ENCODE assay signal across 7 mouse cellular contexts in the genomic region with DNA sequence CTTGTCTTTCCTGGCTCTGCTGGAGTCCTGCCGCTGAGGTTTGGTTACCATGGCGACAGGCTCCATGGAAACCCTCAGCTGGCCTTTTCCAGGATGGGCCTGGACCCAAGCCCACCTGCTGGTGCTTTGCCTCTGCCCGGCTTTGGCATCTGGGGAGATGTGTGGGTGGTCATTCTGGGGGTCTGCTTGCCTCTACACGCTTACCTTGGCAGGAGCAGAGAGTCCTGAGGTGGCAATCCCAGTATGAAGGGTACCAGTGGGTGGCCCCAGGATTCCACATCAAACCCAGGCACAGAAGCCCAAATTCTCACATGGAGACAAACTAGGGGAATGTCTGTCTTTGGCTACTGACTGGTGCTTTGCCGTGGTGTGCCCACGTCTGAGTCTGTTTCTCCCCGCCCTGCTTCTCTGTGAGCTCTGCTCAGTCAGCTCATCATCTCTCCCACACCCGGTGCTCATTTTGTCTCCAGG. TPM values are rescaled to one million over a fixed set of nuclear protein-coding genes. Genes with fewer than 3 reads are reported as not detected.
DNase-seq lines count a peak whose midpoint lies in the region; ATAC-seq lines count a peak whose summit lies in the region.

No protein-coding gene starts in this region.

- H3K4me3 ChIP-seq in heart, embryonic 11.5 days (ENCODE audit: low read depth, low read length), result no peak overlapping the region

- 35% methylated on average over 8 of the region's 8 CpGs for WGBS in heart, embryonic 11.5 days (ENCODE audit: insufficient replicate concordance)

- no peaks in the 10 kb centered on the region for H3K36me3 ChIP-seq in heart, embryonic 11.5 days (ENCODE audit: control insufficient read depth, insufficient read depth, low read length)

- DNase-seq in embryo, embryonic 10 days (ENCODE audit: low spot score), result peak; percentile 81
- peak; percentile 84 to 89 for DNase-seq in frontal cortex, postnatal 10 days (ENCODE audit: low spot score in 2 of 2)
- DNase-seq in left cerebral cortex, adult 9 months (ENCODE audit: low spot score in 2 of 2), result peak; percentile 73 to 90
- peak; percentile 95 for DNase-seq in retina, postnatal 1 day
- DNase-seq in lung, postnatal 4 days, result no peak
- DNase-seq in spleen, adult 12 weeks (ENCODE audit: low spot score), result no peak

- no peak overlapping the region for H3K27ac ChIP-seq in heart, embryonic 11.5 days (ENCODE audit: low read depth, low read length)

- ATAC-seq in heart, embryonic 11.5 days (replicated peaks; ENCODE audit: insufficient number of reproducible peaks, low FRiP score, low TSS enrichment), result no peak

- H3K9me3 ChIP-seq in heart, embryonic 11.5 days (replicated peaks; ENCODE audit: control insufficient read depth, low read length), result no peaks in the 10 kb centered on the region

- H3K27me3 ChIP-seq in heart, embryonic 11.5 days (ENCODE audit: control insufficient read depth, insufficient read depth, low read length), result peaks cover 29% of the 10 kb centered on the region

- no peak overlapping the region for H3K9ac ChIP-seq in heart, embryonic 11.5 days (ENCODE audit: low read depth, low read length)

- H3K4me1 ChIP-seq in heart, embryonic 11.5 days (ENCODE audit: control insufficient read depth, insufficient read depth, low read length), result peaks cover 16% of the 10 kb centered on the region; the same call in 1 of the 2 replicates

- H3K4me2 ChIP-seq in heart, embryonic 11.5 days, result no peak overlapping the region

RNA-seq across cellular contexts. Expression of a gene that starts 47.0 kb away (rescaled TPM):
- 15.0 and 18.2 TPM in 2 replicates for polyA plus RNA-seq in heart, embryonic 11.5 days (2014; fragmentation: Nextera tagmentation; extraction: Ambion mirVana)

Comparison
In these comparisons a context has a peak if more than half of its experiments do, and no peak if none do; other contexts are left out.
1. DNase-seq: peak in embryo, embryonic 10 days (single experiment), frontal cortex, postnatal 10 days (2 of 2), left cerebral cortex, adult 9 months (2 of 2) and retina, postnatal 1 day (single experiment); none in lung, postnatal 4 days (0 of 2) and spleen, adult 12 weeks (single experiment).